Mouse (Mus musculus) midbrain, embryonic 11.5 days (tissue): ENCODE results near the gene Chrm4. TPM values are rescaled to one million over a fixed set of nuclear protein-coding genes. Genes with fewer than 3 reads are reported as not detected.

Experiments
- ATAC-seq: fragments of 200-750 bp; cut with Nextera tagmentation; 2 replicates; pipeline ENCODE4 v1.8.0; 2017; ENCODE audit warnings: moderate TSS enrichment, moderate library complexity; ENCODE audit not compliant: low FRiP score
- DNase-seq: peaks from one replicate; pipeline ENCODE4 v3.0.0; 2015; ENCODE audit warnings: low spot score; ENCODE audit errors: missing footprints
- H3K27ac ChIP-seq: fragments of 300-500 bp; sonication (generic); 2 replicates; pipeline ENCODE4 v1.5.1; 2014; ENCODE audit warnings: low read depth, low read length
- H3K27me3 ChIP-seq: fragments of 300-500 bp; sonication (generic); 2 replicates; pipeline ENCODE4 v1.6.1; 2014; ENCODE audit warnings: mild to moderate bottlenecking, low read length, moderate library complexity, mixed read lengths; ENCODE audit not compliant: control insufficient read depth, insufficient read depth
- H3K36me3 ChIP-seq: fragments of 300-500 bp; sonication (generic); 2 replicates; pipeline ENCODE4 v1.6.1; 2014; ENCODE audit warnings: mild to moderate bottlenecking, low read length, moderate library complexity, mixed read lengths; ENCODE audit not compliant: control insufficient read depth, insufficient read depth
- H3K4me1 ChIP-seq: fragments of 300-500 bp; sonication (generic); 2 replicates; pipeline ENCODE4 v1.6.1; 2014; ENCODE audit warnings: low read length; ENCODE audit not compliant: control insufficient read depth, insufficient read depth
- H3K4me2 ChIP-seq: fragments of 300-500 bp; sonication (generic); 2 replicates; pipeline ENCODE4 v1.6.1; 2014; ENCODE audit warnings: mild to moderate bottlenecking, moderate library complexity
- H3K4me3 ChIP-seq: fragments of 300-500 bp; sonication (generic); 2 replicates; pipeline ENCODE4 v1.5.1; 2014; ENCODE audit warnings: low read depth, low read length
- H3K9ac ChIP-seq: fragments of 300-500 bp; sonication (generic); 2 replicates; pipeline ENCODE4 v1.6.1; 2014; ENCODE audit warnings: low read length
- H3K9me3 ChIP-seq: fragments of 300-500 bp; sonication (generic); 2 replicates; pipeline ENCODE4 v1.6.1; 2016; ENCODE audit warnings: low read length; ENCODE audit not compliant: control insufficient read depth
- WGBS: fragments of 180-500 bp; shearing (Covaris S2); extraction: QIAGEN DNeasy Blood & Tissue Kit; methylation state at CpG from one replicate; pipeline ENCODE4 v1.1.7; 2014; 5-methylcytosine and 5-hydroxymethylcytosine counted together
- polyA plus RNA-seq: library from polyadenylated mRNA; unstranded; fragments of >200 nt; fragmentation: Nextera tagmentation; extraction: Ambion mirVana; gene quantifications from 2 replicates; pipeline ENCODE4 v1.2.1, GENCODE M21; 2014

Chrm4 gene
- polyA plus RNA-seq, 1 experiment from 2014 or later, result 0.37 TPM

DNA sequence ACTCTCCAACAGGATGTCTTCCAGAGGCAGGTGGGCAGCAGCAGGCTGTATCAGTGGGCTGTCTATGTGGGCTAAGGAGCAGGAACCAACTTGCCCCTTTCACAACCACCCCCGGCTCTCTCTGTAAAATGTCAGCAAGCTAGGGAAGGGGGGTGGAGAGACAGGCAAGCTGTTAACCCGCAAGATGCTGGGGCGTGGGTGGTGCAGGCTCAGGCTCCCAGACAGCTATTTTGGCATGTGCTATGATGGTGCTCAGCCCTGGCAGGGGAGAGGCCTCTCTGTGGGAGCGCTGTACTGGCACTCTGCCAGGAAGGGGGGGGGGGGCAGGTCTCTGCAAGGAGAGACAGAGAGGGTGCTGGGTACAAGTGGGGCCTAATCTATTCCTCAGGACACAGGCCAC, 30.0 kb downstream of the Chrm4 start:
- H3K4me1 ChIP-seq, result peaks cover 3% of the 10 kb centered on the region
- no peaks in the 10 kb centered on the region for H3K27me3 ChIP-seq
- WGBS, result 73% methylated on average over 4 of the region's 4 CpGs
- H3K27ac ChIP-seq, result no peak overlapping the region
- no peaks in the 10 kb centered on the region for H3K9me3 ChIP-seq
- DNase-seq (peak; percentile 68), ATAC-seq (no peak)
- no peaks in the 10 kb centered on the region for H3K36me3 ChIP-seq
- no peak overlapping the region for H3K4me3 ChIP-seq
- H3K4me2 ChIP-seq, result no peak overlapping the region
- H3K9ac ChIP-seq, result no peak overlapping the region

DNA sequence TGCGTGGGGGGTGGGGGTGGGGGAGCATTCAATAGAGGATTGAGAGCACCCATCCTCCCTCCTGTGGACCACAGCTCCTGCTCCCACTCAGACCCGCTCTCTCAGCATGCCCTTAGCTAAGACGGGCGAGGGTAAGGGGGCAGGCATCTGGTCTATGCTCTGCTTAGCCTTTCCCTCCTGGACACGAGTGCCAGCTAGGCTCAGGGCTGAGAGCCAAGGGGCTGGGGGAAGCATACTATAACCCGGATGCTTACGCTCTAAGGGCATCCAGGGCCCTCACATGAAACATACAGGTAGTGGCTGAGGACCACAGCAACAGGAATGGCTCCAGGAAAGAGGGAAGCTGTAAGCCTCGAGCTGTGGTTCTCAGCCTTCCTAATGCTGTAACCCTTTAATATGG, 31.0 kb downstream of the Chrm4 start:
- Histone ChIP-seq H3K9me3 (no peaks in the 10 kb centered on the region), H3K9ac (no peak overlapping the region), H3K27me3 (no peaks in the 10 kb centered on the region), H3K36me3 (no peaks in the 10 kb centered on the region), H3K4me1 (peaks cover 9% of the 10 kb centered on the region), H3K4me3 (no peak overlapping the region), H3K27ac (no peak overlapping the region), H3K4me2 (no peak overlapping the region)
- DNase-seq, result no peak
- ATAC-seq, result no peak
- 90% methylated on average over 8 of the region's 8 CpGs for WGBS

DNA sequence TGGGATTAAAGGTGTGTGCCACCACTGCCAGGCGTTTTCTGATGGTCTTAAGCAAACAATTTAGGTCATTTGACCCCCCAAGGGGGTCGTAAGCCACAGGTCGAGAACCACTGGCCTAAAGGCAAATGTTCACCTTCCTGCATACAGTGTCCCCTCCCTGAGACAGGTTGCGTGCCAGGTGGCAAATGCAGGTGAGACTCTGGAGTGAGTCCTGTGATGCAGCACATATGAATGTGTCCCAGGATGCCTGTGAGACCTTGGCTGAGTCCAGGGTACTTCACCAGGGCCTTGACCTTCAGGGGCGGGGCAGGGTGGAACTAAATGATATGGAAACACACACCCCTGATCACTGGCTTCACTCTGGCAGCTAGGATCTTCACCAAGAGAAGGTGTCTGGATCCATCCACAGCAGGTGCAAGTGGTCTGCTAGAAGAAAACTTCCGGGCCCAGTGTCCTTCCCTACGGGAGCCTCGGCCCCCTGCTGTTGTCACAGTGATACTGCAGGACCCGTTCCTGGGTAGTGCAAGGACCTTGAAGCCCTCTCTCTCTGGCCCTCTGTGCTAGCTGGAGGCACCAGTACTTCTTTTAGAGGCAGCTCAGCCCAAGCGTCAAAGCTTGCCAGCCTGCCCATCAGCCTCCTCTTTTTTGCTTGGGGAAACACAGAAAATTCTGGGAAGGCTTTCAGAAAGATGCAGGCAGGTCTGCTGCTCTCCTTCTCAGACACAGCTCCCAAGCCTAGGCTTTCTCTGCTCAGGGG, 31.8 kb downstream of the Chrm4 start:
- DNase-seq, result peak; percentile 87

DNA sequence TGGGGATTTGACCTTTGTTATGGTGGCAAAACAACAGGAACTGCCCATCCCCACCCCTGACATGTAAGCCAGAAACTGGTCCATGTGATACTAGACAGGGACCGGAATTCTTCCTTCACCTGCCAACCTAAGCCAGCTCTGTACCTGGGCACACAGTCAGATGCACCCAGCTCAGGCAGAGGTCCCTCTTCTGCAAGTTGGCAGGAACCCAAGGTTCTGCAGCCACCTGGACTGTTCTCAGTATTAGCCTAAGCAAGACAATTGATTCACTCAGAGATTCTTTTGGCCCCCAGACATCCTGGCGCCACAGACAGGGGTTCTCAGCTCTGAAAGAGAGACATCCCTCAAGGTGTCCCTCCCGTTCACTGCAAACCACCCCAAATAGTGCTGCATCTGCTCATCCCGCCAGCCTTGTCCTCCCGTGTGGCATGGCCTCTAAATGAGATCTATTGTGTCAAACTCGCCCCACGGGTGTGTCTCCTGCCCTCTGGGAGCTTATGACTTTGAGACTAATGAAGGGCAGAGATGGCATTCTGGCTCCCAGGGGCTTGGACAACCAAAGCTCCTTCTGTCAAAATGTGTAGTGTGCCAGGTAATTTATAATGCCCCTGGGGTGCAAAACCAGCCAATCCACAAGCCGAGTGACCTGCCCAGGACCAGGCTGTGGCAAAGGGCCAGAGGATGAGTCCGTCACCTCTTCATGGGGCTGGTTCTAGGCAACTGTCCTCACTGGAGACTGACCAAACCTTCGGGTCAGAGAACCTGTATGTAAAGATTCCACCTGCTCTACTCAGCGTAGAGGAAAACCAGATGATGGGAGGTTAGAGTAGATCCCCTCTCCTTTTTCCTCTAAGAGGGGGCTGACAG, 32.7 kb downstream of the Chrm4 start:
- Histone ChIP-seq H3K4me1 (peaks cover 9% of the 10 kb centered on the region), H3K36me3 (no peaks in the 10 kb centered on the region), H3K4me3 (no peak overlapping the region), H3K9me3 (no peaks in the 10 kb centered on the region), H3K4me2 (no peak overlapping the region), H3K27ac (no peak overlapping the region), H3K9ac (no peak overlapping the region), H3K27me3 (no peaks in the 10 kb centered on the region; the same call in 1 of the 2 replicates)
- WGBS, result 85% methylated on average over 11 of the region's 11 CpGs
- DNase-seq (peak; percentile 61), ATAC-seq (no peak)

More for the DNA sequence above, 31.8 kb downstream of the Chrm4 start:
- no peak overlapping the region for H3K4me3 ChIP-seq
- no peaks in the 10 kb centered on the region for H3K9me3 ChIP-seq
- no peak overlapping the region for H3K4me2 ChIP-seq
- WGBS, result 45% methylated on average over 10 of the region's 10 CpGs
- no peak overlapping the region for H3K27ac ChIP-seq
- no peak for ATAC-seq
- H3K36me3 ChIP-seq, result no peaks in the 10 kb centered on the region
- peaks cover 9% of the 10 kb centered on the region for H3K4me1 ChIP-seq
- H3K9ac ChIP-seq, result no peak overlapping the region
- H3K27me3 ChIP-seq, result no peaks in the 10 kb centered on the region

DNA sequence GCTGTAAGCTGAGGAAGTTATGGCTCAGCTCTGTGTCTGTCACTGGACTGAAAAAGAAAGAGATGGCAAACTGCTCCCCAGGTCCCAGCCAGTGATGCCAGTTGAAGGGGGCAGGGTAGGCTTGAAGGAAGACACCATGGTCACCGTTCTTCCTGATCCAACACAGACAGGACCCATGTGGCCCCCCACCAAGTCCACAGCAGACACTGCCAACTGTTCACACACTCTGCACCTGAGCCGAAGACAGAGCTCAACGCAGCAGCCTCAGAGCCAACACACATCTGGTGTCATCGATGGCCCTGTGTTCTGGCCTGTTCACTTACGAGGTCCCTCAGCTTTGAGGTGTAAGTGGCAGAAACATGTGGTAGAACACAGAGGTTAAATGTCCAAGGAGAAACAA, 33.4 kb downstream of the Chrm4 start:
- no peaks in the 10 kb centered on the region for H3K9me3 ChIP-seq
- H3K27ac ChIP-seq, result no peak overlapping the region
- peaks cover 9% of the 10 kb centered on the region for H3K4me1 ChIP-seq
- no peak for DNase-seq
- no peak overlapping the region for H3K4me2 ChIP-seq
- 94% methylated on average over 5 of the region's 5 CpGs for WGBS
- no peak overlapping the region for H3K9ac ChIP-seq
- ATAC-seq, result no peak
- no peak overlapping the region for H3K4me3 ChIP-seq
- no peaks in the 10 kb centered on the region for H3K36me3 ChIP-seq
- no peaks in the 10 kb centered on the region; the same call in 1 of the 2 replicates for H3K27me3 ChIP-seq

DNA sequence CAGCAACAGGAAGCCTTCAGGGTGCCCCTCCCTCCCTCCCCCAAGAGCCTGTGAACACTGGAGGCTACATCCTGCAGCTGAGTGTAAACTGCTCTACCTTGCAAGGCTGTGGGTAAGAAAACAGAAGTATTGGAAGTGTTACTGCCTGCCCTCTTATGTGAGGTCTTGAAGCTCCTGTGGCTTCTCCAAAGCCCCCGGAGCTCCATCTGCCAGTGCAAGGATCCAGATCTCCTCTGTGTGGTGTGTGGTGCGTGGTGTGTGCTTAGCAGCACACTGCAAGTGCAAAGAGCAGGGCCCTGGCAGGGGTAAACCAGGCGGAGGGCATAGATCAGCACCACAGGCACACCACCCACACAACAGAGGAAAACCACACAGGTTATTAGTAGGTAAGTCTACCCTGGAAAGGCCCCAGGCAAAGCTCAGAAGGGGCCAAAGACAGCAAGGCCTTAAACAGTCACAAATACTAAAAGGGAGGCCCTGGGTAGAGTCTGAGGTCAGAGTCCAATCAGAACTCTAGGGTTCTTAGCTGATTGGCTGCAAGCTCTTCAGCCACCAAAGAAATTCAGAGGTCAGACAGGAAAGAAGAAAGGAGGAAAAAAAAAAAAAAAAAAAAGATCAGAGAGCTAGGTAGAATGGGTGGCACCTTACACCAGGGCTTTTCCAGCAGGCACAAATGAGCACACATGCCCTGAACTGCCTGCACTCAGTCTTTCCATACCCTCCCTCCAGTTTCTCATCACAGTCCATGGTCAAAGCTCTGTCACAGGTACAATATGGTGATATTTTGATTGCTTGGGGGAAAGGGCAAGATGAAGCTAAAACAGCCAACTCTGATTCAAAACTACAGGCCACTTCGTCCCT, 35.1 kb downstream of the Chrm4 start:
- Histone ChIP-seq H3K36me3 (no peaks in the 10 kb centered on the region), H3K27me3 (peaks cover 2% of the 10 kb centered on the region), H3K9ac (peak overlapping the region; percentile 86; the same call in 1 of the 2 replicates), H3K9me3 (no peaks in the 10 kb centered on the region), H3K4me1 (peaks cover 9% of the 10 kb centered on the region), H3K4me3 (peak overlapping the region; percentile 80), H3K4me2 (peak overlapping the region; percentile 90), H3K27ac (no peak overlapping the region)
- ATAC-seq, result no peak
- 69% methylated on average over 4 of the region's 4 CpGs for WGBS
- DNase-seq, result peak; percentile 81

DNA sequence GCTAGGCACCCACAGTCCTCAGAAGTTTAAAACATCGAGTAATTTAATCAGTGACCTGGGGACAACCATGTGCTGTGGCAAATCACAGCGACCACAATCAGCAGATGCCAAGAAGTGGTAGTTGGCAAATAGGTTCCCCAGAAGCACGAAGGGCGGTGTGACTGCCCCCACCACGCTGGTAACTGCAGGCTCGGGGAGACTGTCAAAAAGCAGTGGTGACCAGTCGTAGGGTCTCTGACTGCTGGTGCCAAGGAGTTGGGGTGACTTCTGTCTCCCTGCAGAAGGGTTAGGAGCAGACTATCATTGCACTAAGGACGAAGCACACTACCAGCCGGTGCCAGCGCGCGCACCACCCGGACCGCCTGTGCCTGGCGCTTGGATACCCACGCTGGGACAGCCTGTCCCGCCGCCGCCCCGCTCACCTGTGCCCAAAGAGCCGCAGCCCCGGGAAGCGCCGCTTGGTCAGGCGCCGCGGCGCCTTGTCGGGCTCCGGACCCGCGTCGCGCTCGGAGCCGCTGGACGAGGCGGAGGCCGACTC, 35.9 kb downstream of the Chrm4 start:
- Histone ChIP-seq H3K4me3 (peak overlapping the region; percentile 80), H3K9ac (peak overlapping the region; percentile 86), H3K27me3 (peaks cover 2% of the 10 kb centered on the region), H3K4me1 (peaks cover 9% of the 10 kb centered on the region), H3K4me2 (peak overlapping the region; percentile 90), H3K36me3 (no peaks in the 10 kb centered on the region), H3K27ac (no peak overlapping the region; the same call in 1 of the 2 replicates), H3K9me3 (no peaks in the 10 kb centered on the region)
- ATAC-seq (peak; percentile 61), DNase-seq (peak; percentile 93)
- under 1% methylated on average over 34 of the region's 39 CpGs for WGBS

DNA sequence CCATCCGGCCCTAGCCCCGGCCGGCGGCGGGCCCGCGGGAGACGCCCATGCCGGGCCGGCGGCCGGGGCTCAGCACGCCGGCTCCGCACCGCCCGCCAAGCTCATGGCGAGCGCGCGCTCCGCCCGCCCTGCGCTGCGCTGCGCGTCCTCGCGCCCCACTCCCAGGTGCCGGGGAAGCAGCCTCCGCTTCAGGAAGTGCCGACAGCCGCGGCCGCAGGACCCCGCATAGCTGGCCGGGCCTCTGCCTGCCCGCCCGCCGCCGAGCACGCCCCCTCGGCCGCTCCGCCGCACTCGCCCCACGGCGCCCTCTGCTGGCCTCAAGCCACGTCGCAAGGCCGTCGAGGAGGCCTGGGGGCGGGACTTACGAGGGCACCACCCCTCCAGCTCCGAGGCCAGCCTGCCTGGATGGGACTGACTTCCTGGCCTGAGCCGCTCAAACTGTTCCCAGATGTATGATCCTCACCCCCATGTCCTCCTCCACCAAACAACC, 36.4 kb downstream of the Chrm4 start:
- Histone ChIP-seq H3K4me1 (peaks cover 9% of the 10 kb centered on the region), H3K27ac (peak overlapping the region; percentile 30; the same call in 1 of the 2 replicates), H3K36me3 (no peaks in the 10 kb centered on the region), H3K4me2 (peak overlapping the region; percentile 90), H3K4me3 (peak overlapping the region; percentile 80), H3K27me3 (peaks cover 6% of the 10 kb centered on the region), H3K9ac (peak overlapping the region; percentile 86), H3K9me3 (no peaks in the 10 kb centered on the region)
- ATAC-seq, result peak; percentile 95
- WGBS, result under 1% methylated on average over 37 of the region's 57 CpGs
- peak; percentile 99 for DNase-seq
